8 mouse cellular contexts compared by ENCODE assay signal in the genomic region with DNA sequence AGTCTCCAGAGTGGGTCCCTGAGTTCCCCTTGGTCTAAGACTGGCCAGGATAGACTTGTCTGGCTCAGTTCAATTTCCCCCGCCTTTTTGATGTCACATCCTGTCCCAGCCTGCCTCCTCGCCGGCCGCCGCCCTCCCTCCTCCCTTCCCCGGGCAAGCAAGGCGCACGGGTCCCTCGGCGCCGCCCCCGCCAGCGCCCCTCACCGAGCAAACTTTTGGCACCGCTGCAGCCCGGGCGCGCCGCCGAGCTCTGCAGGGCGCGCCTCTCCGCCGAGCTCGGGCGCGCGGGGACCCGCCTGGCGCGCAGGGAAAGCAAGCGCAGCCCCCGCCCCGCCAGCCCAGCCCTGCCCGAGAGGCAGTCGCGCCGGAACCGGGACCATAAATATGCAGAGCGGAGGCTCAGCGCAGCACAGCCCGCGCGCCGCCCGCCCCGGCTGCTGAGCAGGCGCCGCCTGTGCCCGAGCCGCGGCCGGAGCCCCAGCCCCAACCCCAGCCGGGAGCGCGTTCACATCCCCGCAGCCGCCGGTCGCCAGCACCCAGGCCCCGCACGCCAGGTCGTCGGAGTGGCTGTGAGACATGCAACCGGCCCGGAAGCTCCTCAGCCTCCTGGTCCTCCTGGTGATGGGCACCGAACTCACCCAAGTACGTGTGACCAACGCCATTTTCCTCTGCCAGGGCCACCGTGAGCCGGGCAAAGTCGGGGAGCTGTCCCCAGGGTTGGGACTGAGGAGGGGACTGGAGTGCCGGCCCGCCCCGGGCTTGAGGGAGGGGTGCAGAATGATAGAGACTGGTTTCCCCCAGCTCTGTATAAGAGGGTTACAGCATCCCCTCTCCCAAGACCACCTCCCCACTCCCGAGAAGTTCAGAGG. TPM values are rescaled to one million over a fixed set of nuclear protein-coding genes. Genes with fewer than 3 reads are reported as not detected.
DNase-seq lines count a peak whose midpoint lies in the region; ATAC-seq and TF ChIP-seq lines count a peak whose summit lies in the region.

TSS of gene Olfm1 (plus strand) at position 172 of the 869 bp plus-strand sequence.

- no peaks in the 10 kb centered on the region for H3K4me1 ChIP-seq in liver, postnatal 0 days (ENCODE audit: insufficient read depth)
- peaks cover 29% of the 10 kb centered on the region for H3K4me1 ChIP-seq in neural tube, embryonic 14.5 days (ENCODE audit: control insufficient read depth, insufficient read depth, low read length)

- H3K4me3 ChIP-seq in layer of hippocampus, adult 2 months: peak within 1 kb of the TSS; percentile 90
- H3K4me3 ChIP-seq in liver, postnatal 0 days (ENCODE audit: low read depth, low read length): peak within 1 kb of the TSS; percentile 43
- peak within 1 kb of the TSS; percentile 78 for H3K4me3 ChIP-seq in neural tube, embryonic 14.5 days (ENCODE audit: low read depth, low read length)

- peak within 1 kb of the TSS; percentile 67 for H3K4me2 ChIP-seq in liver, postnatal 0 days (ENCODE audit: low read depth, low read length)
- peak within 1 kb of the TSS; percentile 78 for H3K4me2 ChIP-seq in neural tube, embryonic 14.5 days (ENCODE audit: low read depth, low read length)

- TF ChIP-seq CTCF in layer of hippocampus, adult 2 months (conservative IDR thresholded peaks at IDR 0.05): no peak
- TF ChIP-seq CTCF in liver, postnatal 0 days (IDR thresholded peaks at IDR 0.05; ENCODE audit: low read depth): no peak

- WGBS in liver, postnatal 0 days (ENCODE audit: insufficient replicate concordance): 2% methylated on average over 73 of the region's 76 CpGs
- WGBS in neural tube, embryonic 14.5 days: under 1% methylated on average over 67 of the region's 76 CpGs

- H3K9me3 ChIP-seq in liver, postnatal 0 days (ENCODE audit: low read length): no peaks in the 10 kb centered on the region
- no peaks in the 10 kb centered on the region for H3K9me3 ChIP-seq in neural tube, embryonic 14.5 days (ENCODE audit: control insufficient read depth, low read length)

- H3K36me3 ChIP-seq in liver, postnatal 0 days (replicated peaks; ENCODE audit: insufficient read depth, low read length): no peaks in the 10 kb centered on the region
- no peaks in the 10 kb centered on the region for H3K36me3 ChIP-seq in neural tube, embryonic 14.5 days (ENCODE audit: control insufficient read depth, insufficient read depth, low read length)

- ATAC-seq in liver, postnatal 0 days: no peak
- ATAC-seq in neural tube, embryonic 14.5 days (ENCODE audit: low read depth): peak; percentile 84

- peaks cover 43% of the 10 kb centered on the region for H3K27me3 ChIP-seq in liver, postnatal 0 days (ENCODE audit: insufficient read depth, low read length)
- no peaks in the 10 kb centered on the region for H3K27me3 ChIP-seq in neural tube, embryonic 14.5 days (ENCODE audit: control insufficient read depth, insufficient read depth, low read length)

- peak; percentile 52 for DNase-seq in MN1 (ENCODE audit: low spot score)
- DNase-seq in cerebellum, adult 9-10 months: peak; percentile 84
- peak; percentile 70 to 78 for DNase-seq in frontal cortex, postnatal 10 days (ENCODE audit: low spot score in 2 of 2)
- peak; percentile 70 to 73 for DNase-seq in heart, postnatal 36 days
- peak; percentile 84 for DNase-seq in layer of hippocampus, adult 2 months (ENCODE audit: low spot score in 2 of 2)
- DNase-seq in liver, postnatal 0 days: peak; percentile 37
- DNase-seq in adipocyte (ENCODE audit: low spot score): no peak

- TF ChIP-seq EP300 in liver, postnatal 0 days (IDR thresholded peaks at IDR 0.05; ENCODE audit: low read depth): no peak

- intact Hi-C loops in heart, postnatal 36 days (cut with DNase I): loop anchor here (10.0 kb wide), 1 partner anchor 268 kb away; no protein-coding TSS in a partner anchor

- H3K9ac ChIP-seq in liver, postnatal 0 days (replicated peaks): no peak within 1 kb of the TSS
- H3K9ac ChIP-seq in neural tube, embryonic 14.5 days (replicated peaks; ENCODE audit: low read depth, low read length): peak within 1 kb of the TSS; percentile 88

- H3K27ac ChIP-seq in layer of hippocampus, adult 2 months: peak within 1 kb of the TSS; percentile 97
- no peak within 1 kb of the TSS for H3K27ac ChIP-seq in liver, postnatal 0 days (ENCODE audit: low read depth)
- peak within 1 kb of the TSS; percentile 89 for H3K27ac ChIP-seq in neural tube, embryonic 14.5 days (ENCODE audit: low read depth, low read length)

RNA-seq across cellular contexts. Expression of gene Olfm1, which starts in this region (rescaled TPM):
- total RNA-seq in heart, postnatal 36 days (2021): 1 to 10 TPM; 7.1 to 9.5 TPM
- total RNA-seq in layer of hippocampus, adult 2 months (2021): 1,000 to 10,000 TPM; 1,799 to 1,811 TPM
- polyA plus RNA-seq in liver, postnatal 0 days (2015; fragmentation: Nextera tagmentation; extraction: Ambion mirVana): 2.4 and 3.1 TPM in 2 replicates
- polyA plus RNA-seq in neural tube, embryonic 14.5 days (2014; fragmentation: Nextera tagmentation; extraction: Ambion mirVana): 356 and 369 TPM in 2 replicates

Comparison
In these comparisons a context has a peak if more than half of its experiments do, and no peak if none do; other contexts are left out.
1. RNA of gene Olfm1 (total RNA-seq): 1,799 to 1,811 TPM in layer of hippocampus, adult 2 months; 7.1 to 9.5 TPM in heart, postnatal 36 days; every median in the first group is over 100 times any median in the second.
2. RNA of gene Olfm1 (polyA plus RNA-seq): 356 to 369 TPM in neural tube, embryonic 14.5 days; 2.4 to 3.1 TPM in liver, postnatal 0 days; every median in the first group is over 10 times any median in the second.
3. Peak in every context shown above with its lines, with median percentiles within 50 percentile points of each other: H3K4me3 ChIP-seq.